Comparison of ENCODE assay signal across 7 mouse cellular contexts in the genomic region with DNA sequence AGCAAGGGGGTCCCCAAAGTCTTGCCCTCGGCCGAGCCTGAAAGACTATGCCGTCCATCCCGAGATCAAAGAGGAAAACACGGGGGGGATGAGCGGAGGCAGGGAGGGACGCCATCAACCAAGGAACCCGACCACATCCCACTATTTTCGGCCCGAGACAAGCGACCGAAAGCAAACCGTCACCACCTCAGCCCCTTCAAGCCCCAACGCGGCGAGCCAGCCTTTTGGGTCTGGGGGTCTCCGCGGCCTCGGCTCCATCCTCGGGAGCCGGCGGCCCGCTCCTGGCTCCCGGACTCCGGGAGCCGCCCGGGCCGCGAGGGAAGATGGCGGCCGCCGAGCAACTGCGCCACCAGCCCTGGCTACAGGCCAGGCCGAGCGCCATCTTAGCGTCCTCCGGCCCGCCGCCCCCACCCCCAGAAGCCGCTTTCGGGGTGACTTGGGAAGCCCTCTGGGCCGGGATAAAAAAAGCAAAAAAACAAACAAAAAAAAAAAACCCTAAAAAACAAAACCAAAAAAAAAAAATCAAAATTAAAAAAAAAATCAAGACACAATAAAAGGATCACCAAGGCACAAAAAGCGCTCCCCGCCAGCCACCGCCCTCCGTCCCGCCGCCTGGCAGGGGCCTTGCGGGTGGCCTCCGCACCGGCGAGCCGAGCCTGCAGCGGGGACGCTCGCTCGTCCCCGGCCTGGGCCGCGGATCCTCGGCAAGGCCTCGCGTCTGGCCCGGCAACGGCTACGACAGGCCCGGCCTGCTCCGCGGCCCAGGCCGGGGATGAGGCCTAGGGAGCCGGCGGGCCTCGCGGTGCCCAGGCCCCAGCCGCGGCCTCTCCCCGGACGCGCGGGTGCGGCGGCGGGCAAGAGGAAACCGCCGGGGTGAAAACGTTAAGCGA. TPM values are rescaled to one million over a fixed set of nuclear protein-coding genes. Genes with fewer than 3 reads are reported as not detected.
A peak's percentile ranks its signal among the peaks of the same experiment; 100 is the strongest.
DNase-seq lines count a peak whose midpoint lies in the region; ATAC-seq lines count a peak whose summit lies in the region.

No protein-coding gene starts in this region.

- H3K9me3 ChIP-seq in limb, embryonic 13.5 days = no peaks in the 10 kb centered on the region
- H3K9me3 ChIP-seq in midbrain, embryonic 15.5 days = no peaks in the 10 kb centered on the region

- peak overlapping the region; percentile 73 for H3K4me2 ChIP-seq in limb, embryonic 13.5 days (replicated peaks)
- H3K4me2 ChIP-seq in midbrain, embryonic 15.5 days = peak overlapping the region; percentile 64

- peak; percentile 39 for ATAC-seq in granulocyte monocyte progenitor cell, adult 5-6 weeks (replicated peaks; ENCODE audit: poor library complexity, severe bottlenecking)
- no peak for ATAC-seq in limb, embryonic 13.5 days (ENCODE audit: low FRiP score, low read depth)
- ATAC-seq in midbrain, embryonic 15.5 days (replicated peaks) = peak; percentile 49

- H3K27ac ChIP-seq in limb, embryonic 13.5 days = peak overlapping the region; percentile 100
- H3K27ac ChIP-seq in midbrain, embryonic 15.5 days = peak overlapping the region; percentile 100

- peaks cover 40% of the 10 kb centered on the region for H3K4me1 ChIP-seq in limb, embryonic 13.5 days
- H3K4me1 ChIP-seq in midbrain, embryonic 15.5 days = peaks cover 43% of the 10 kb centered on the region

- peak overlapping the region; percentile 100 for H3K9ac ChIP-seq in limb, embryonic 13.5 days
- peak overlapping the region; percentile 100 for H3K9ac ChIP-seq in midbrain, embryonic 15.5 days

- no peaks in the 10 kb centered on the region for H3K27me3 ChIP-seq in limb, embryonic 13.5 days
- no peaks in the 10 kb centered on the region for H3K27me3 ChIP-seq in midbrain, embryonic 15.5 days (replicated peaks)

- peak; percentile 89 for DNase-seq in adrenal gland, adult 2 months
- DNase-seq in embryo, embryonic 11 days = peak; percentile 81
- peak; percentile 53 for DNase-seq in kidney, adult 11 months
- DNase-seq in spleen, adult 18-20 months = peak; percentile 69 to 81

- H3K4me3 ChIP-seq in limb, embryonic 13.5 days = peak overlapping the region; percentile 94
- H3K4me3 ChIP-seq in midbrain, embryonic 15.5 days = peak overlapping the region; percentile 98

- WGBS in limb, embryonic 13.5 days = under 1% methylated on average over 87 of the region's 87 CpGs
- WGBS in midbrain, embryonic 15.5 days = under 1% methylated on average over 80 of the region's 87 CpGs

- H3K36me3 ChIP-seq in limb, embryonic 13.5 days = 0 out of 2 replicates have a peak, but pooled peaks cover 5% of the 10 kb centered on the region
- H3K36me3 ChIP-seq in midbrain, embryonic 15.5 days (replicated peaks) = no peaks in the 10 kb centered on the region

RNA-seq across cellular contexts. Expression of gene Bicral, which starts 1.6 kb away (rescaled TPM):
- total RNA-seq in adrenal gland, adult 2 months (2021) = 10 to 100 TPM; 22.6 to 25.1 TPM
- polyA plus RNA-seq in adrenal gland, adult 2 months (2012; rRNA removed) = 6.1 and 7.7 TPM in 2 replicates
- 24.6 and 25.8 TPM in 2 replicates for total RNA-seq in granulocyte monocyte progenitor cell, adult 5-6 weeks (2014; fragmentation: Nextera tagmentation)
- total RNA-seq in granulocyte monocyte progenitor cell, adult 5-6 weeks (2017) = 9.0 and 11.7 TPM in 2 replicates
- 3.9 and 4.6 TPM in 2 replicates for polyA plus RNA-seq in limb, embryonic 13.5 days (2015; fragmentation: Nextera tagmentation; extraction: Ambion mirVana)
- polyA plus RNA-seq in midbrain, embryonic 15.5 days (2015; fragmentation: Nextera tagmentation; extraction: Ambion mirVana) = 10.5 and 12.8 TPM in 2 replicates

RNA-seq across cellular contexts. Expression of gene Tbcc, which starts 33.8 kb away (rescaled TPM):
- 10 to 100 TPM; 13.1 to 23.8 TPM for total RNA-seq in adrenal gland, adult 2 months (2021)
- 17.2 and 18.5 TPM in 2 replicates for polyA plus RNA-seq in adrenal gland, adult 2 months (2012; rRNA removed)
- 7.9 and 11.4 TPM in 2 replicates for total RNA-seq in granulocyte monocyte progenitor cell, adult 5-6 weeks (2014; fragmentation: Nextera tagmentation)
- total RNA-seq in granulocyte monocyte progenitor cell, adult 5-6 weeks (2017) = 9.1 and 14.0 TPM in 2 replicates
- 57.8 and 58.0 TPM in 2 replicates for polyA plus RNA-seq in limb, embryonic 13.5 days (2015; fragmentation: Nextera tagmentation; extraction: Ambion mirVana)
- 61.6 and 68.5 TPM in 2 replicates for polyA plus RNA-seq in midbrain, embryonic 15.5 days (2015; fragmentation: Nextera tagmentation; extraction: Ambion mirVana)

RNA-seq across cellular contexts. Expression of gene Prph2, which starts 53.5 kb away (rescaled TPM):
- not detected for total RNA-seq in adrenal gland, adult 2 months (2021)
- polyA plus RNA-seq in adrenal gland, adult 2 months (2012; rRNA removed) = not detected in 2 replicates
- not detected in 2 replicates for total RNA-seq in granulocyte monocyte progenitor cell, adult 5-6 weeks (2014; fragmentation: Nextera tagmentation)
- not detected in 2 replicates for total RNA-seq in granulocyte monocyte progenitor cell, adult 5-6 weeks (2017)
- not detected in 2 replicates for polyA plus RNA-seq in limb, embryonic 13.5 days (2015; fragmentation: Nextera tagmentation; extraction: Ambion mirVana)
- not detected in 2 replicates for polyA plus RNA-seq in midbrain, embryonic 15.5 days (2015; fragmentation: Nextera tagmentation; extraction: Ambion mirVana)
